Mouse (Mus musculus) induced T-regulatory cell, adult 2 months (primary cell): Measurements from ENCODE around the gene Zfp637.
"Not testable (repeated sequence)": the region's sequence is repeated elsewhere in the genome, so short reads cannot be mapped to it uniquely, and the experiment has no call there.

Experiments
- DNase-seq: peaks from one replicate; pipeline ENCODE4 v3.0.0-alpha.2; 2012; ENCODE audit warnings: low read depth

Gene Zfp637

DNA sequence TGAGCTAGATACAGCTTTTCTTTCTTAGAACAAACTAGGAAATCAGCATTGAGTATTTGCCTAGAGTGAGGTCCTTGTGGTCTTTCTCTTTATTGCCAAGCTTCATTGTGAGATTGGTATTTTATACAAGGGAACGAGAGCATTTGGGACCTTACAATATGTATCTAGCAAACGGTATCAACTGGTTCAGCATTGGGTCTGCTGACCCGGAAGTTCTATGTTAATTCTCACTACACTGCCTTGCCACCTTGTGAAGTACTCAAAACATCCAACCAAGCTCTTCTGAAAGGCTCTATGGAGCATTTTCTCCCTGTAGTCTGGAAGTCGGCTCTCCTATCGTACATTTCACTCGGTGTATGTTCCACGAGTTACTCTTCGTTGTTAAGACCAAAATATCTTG is 22.8 kb downstream of the Zfp637 start:
- DNase-seq: no peak

DNA sequence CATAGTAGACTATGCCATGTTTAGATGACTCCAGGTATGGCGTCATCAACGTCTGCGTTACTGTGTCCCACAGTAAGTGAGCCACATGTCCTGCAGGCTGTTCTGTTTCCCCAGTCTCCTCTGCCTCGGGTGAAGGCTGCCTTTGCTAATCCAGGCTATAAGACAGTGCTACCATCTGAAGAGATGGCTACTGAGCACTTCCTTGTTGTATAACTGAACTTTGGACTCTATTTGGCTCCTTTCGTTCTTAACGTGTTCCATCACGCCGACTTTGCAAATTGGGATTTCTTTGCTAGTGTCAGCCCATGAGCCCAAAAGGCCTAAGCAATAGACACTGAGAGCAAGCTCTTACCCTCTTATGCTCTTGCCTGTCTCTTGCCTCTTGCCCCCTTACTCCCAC is 27.2 kb downstream of the Zfp637 start:
- DNase-seq: no peak

DNA sequence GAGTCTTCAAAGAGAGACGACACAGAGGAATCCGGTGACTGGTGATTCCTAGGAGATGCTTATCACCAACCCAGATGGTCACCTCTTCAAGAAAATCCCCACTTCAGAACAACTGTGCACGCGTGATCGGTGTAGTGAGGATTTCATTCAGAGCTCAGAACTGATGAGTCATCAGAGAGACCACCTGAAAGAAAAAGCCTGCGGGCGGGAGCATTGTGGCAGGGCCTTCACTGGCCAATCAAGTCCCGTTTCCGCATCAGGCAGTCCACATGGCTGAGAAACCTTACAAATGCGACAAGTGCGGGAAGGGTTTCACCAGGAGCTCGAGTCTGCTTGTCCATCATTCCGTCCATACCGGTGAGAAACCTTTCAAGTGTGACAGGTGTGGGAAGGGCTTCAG is 30.1 kb downstream of the Zfp637 start:
- DNase-seq: no peak

DNA sequence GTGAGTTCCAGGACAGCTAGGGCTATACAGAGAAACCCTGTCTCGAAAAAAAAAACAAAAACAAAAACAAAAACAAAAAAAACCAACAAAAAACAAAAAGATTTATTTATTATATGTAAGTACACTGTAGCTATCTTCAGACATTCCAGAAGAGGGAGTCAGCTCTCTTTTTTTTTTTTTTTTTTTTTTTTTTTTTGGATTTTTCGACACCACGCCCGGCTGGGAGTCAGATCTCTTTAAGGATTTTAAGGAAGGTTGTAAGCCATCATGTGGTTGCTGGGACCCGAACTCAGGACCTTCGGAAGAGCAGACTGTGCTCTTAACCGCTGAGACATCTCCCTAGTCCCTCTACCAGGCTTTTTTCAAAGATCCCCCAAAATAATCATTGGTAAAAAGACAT is 32.5 kb downstream of the Zfp637 start:
- not testable (repeated sequence) for DNase-seq

DNA sequence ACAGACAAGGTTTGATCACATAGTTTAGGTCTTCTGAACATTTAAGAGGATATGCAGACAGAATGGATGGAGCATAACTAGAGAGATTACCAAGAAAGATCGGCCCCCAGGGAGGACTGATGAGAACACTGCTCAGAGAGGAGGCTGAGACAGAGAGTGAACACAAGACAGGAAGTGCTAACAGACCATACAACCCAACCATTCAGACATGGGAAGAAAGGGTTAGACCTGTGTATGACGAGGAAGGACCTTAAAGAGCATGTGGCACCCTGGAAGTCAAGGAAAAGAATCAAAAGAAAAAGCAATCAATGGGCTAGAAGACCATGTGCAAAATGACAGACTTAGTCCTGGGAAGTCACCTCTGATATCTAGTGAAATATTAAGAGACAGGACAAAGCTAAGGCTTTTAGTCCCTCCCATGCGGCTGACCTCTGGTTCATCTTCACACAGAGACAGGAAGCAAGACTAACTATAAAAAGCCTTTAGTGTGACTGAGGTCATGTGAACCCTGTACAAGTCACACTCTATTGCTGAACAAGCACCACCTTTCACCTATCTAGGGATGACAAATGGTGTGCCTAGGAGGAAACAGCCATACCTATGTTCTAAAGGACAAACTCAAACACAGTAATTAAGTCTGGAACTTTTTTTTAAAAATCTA is 33.8 kb downstream of the Zfp637 start:
- DNase-seq: peak; percentile 50

DNA sequence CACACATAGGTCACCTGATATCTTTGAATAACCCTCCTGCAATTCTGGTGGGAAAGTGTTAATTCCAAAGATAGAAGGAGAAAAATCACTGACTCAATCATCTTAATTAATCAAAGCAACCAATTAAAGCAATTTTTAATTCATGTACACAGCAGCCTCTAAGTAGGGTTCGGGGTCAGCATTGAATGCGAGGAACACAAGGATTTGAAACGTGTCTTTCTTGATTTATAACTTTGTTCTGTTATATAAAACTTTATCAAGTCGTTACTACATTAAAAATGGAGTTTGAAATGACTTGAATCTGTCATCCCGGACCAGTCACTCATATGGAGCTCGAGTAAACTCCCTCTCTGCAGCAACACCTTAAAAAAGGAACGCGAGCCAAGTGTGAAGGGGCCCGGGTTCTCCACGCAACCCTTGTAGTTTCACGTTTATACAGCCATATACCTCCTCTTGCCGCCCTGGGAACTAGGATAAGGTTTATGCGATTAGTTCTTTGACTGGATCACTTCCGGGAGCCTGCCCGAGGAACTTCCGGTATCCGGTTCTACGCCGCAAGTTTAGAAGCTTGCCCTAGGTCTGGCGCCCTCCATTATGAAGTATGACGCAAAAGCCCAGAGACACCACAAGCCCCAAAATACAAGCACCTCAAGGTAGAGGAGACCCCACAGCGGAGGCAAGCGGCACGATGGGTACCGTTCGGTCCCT is 37.9 kb downstream of the Zfp637 start:
- DNase-seq: peak; percentile 97

DNA sequence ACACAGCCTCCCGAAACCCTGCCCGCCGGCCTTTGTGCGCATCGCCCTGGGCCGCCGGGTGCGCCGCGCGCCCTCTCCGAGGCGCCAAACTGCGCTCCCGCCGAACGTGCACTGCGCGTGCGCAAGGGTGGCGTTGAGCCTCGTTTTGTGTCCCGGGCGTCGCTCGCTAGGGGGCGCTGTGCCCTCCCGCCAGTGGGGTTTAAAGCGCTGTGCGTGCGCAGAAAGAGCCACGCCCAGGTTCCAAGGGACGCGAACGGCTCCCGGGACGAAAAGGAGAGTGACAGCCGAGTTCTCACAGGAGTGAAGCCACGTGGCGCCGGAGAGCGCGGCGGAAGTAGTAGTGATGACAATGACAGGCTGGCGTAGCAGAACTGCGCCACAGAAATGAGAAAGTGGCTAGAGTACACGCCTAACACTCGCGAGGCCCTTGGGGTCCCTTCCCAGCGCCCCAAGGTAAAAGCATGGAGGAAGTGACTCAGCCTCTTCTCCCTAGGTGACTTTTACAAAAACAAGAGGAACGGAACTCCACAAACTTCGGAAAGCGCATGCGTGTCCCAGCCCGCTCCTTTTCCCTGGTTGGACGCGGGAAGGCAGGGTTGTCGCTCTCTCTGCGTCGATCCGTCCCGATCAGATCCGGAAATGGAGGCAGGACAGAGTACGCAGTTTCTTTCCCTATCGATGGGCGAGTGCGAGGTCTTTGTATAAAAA is 38.6 kb downstream of the Zfp637 start:
- peak; percentile 100 for DNase-seq

DNA sequence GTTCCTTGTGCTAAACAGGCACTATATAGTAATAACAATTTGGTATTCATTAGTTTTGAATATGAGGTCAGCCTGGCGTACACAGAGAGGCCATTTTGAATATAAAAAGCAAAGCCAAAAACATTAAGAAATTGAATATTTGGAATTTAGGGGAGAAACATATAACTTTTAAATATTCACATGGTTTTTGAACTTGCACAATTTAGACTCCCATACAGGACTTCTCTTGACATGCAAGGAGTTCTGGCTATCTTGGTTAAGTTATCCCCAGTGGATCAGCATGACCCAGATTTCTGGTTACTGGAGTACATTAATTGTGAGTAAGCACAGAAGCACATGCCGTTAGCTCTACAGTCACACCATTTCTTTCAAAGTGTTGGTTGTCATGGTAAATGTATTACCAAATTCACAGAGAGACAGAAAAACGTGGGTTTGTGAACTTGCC is 39.4 kb downstream of the Zfp637 start:
- DNase-seq: peak; percentile 64

DNA sequence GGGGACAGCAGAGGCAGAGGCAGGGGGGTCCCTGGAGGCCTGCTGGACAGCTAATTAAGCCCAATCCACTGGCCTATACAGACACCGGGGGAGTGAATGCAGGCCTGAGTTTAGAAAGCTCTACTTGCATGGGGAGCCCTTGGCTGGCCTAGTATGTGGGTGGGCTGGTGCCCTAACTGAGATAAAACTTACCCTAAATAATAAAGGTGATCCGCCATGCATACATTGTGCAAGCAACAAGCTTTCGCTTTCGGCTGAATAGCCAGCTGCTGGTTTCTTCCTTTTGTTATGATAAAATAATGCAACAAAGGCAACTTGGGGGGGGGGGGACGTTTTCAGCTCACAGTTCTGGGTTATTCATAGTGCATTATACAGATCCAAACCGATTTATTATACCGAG is 40.2 kb downstream of the Zfp637 start:
- peak; percentile 75 for DNase-seq

DNA sequence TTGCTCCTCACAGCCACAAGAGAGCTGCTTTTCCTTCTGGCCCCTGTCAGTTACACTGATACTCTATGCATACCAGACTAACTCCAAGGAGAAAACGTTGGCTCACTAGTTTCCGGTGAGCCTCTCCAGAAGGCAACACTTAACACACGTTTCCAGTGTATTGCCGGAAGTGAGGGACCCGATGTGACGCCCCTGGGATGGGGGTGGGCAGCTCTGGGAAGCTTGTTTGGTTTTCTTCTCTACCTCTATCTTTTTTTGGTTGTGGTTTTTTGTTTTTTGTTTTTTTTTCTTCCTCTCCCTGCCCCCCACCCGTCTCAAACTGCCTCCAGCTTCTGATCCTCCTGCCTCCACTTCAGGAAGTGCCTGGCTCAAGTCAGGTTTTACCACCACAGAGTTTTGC is 41.0 kb downstream of the Zfp637 start:
- DNase-seq: peak; percentile 85

DNA sequence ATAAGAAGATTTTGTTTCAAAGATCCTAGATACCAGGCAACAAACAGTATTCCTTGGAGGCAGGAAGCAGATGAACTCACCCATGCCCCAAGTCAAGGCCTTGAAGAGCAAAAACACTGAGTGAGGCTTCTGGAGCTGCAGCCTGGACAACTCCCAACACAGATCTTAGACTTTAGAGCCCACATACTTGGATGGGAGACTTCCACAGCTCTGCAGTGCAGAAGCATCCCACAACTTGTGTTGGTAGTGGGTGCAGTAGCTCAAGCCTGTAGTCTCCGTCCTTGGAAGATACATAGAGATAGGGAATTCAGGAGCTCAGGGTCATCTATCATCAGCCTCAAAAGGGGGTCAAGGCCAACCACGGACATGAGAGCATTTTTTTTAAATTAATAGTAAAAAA is 45.0 kb downstream of the Zfp637 start:
- DNase-seq: no peak

DNA sequence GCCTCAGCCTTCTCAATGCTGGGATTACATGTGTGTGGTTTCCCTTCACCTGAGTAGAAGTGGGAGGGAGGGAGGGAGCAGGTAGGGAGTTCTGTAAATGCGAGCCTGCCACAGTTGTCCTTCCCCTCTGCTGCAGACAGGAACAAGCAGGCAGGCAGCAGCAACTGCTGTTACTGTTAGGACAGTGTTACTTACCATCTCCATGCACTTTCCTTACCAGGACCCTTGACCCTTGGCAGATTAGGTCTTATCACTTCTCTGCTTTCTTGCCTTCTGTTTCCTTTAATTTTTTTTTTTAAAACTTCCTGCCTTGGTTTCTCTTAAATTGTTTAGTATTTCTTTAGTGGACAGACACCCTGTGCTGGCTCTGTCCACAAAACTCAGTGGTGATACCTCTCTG is 47.1 kb downstream of the Zfp637 start:
- DNase-seq: no peak

DNA sequence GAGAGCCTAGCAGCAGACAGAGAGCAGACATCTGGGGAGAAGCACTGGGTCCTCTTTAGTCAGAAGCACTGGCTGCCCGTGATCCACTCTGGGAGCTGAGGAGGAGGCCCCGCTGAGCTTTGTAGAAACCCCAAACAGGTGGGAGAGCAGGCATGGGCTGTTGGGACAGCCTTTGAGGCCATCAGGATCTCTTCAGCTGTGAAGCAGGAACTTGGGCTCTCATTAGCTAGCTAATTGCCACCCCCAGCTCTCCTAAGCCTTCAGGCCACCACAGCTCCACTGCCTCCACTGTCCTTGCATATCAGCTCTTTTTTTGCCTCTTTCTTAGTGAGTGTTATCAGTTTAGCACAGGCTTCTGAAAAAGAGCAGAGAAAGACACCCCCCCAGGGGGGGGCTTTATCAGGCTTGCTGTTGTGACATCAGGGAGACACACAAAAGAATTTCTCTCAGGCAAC is 47.7 kb downstream of the Zfp637 start:
- DNase-seq: no peak

DNA sequence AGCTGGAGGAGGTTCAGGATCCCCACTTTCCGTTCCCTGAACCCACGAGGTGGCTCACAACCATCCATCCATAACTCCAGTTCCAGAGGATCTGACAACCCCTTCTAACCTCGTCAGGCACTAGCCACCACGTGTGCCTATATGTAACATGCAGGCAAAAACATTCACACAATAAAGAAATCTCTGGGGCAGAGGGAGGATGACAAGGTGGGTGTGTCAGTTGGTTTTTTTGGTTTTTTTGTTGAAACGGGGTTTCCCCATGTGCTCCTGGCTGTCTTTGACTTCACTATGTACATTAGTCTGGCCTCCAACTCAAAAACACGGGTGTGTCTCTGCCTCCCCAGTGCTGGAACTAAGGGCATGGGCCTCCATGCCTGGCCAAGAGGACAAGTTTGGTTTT is 49.3 kb downstream of the Zfp637 start:
- DNase-seq: peak; percentile 93

DNA sequence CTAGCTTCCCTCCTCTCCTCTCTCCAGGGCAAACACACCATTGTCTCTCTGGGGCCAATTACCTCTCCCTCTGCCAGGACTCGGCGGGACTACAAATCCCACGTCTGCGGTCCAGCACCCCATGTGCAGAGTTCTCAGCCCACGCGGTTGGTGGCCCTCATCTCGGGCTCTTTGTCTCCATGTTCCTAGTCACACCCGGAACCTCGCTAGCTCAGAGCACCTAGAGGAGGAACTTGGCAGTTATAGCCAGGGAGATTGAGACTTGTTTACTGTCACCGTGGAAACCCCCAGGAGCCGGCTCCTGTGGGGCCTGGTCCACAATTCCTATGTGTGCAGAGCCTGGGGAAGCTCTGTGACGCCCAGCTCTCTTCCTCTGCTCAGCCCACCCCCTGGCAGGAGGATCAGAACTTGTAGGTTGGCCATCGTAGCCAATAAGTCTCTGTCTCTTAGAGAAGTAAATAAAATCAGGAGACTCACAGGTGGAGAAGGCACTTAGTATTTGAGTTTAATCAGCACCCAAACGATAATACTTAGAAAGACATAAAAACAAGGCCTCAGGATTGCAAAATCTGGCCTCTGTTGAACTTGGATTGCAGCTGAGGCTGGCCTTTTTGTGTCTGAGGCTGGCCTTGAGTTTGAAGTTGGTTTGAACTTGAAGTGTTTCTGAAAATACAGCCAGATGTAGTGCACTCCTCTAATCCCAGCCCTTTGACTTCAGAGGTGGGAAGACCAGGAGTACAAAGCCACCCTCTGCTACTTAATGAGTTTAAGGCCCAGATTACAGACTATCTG is 50.6 kb downstream of the Zfp637 start:
- peak; percentile 86 for DNase-seq

DNA sequence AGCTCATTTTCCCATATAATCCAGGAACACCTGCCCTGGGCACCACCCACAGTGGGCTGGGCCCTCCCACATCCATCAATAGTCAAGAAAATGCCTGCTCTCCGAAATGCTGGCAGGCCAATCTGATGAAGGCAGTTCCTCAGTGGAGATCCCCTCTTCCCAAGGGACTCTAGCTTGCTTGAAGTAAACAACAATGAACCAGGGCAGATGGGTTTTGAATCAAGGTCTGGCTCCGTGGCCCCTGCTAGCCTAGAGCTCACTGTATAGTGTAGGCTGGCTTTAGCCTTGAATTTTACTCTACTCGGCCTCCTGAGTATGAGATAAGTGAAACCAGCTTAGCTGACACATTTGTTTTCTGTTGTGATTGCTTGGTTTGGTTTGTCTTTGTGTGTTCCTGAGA is 51.4 kb downstream of the Zfp637 start:
- DNase-seq: peak; percentile 59

DNA sequence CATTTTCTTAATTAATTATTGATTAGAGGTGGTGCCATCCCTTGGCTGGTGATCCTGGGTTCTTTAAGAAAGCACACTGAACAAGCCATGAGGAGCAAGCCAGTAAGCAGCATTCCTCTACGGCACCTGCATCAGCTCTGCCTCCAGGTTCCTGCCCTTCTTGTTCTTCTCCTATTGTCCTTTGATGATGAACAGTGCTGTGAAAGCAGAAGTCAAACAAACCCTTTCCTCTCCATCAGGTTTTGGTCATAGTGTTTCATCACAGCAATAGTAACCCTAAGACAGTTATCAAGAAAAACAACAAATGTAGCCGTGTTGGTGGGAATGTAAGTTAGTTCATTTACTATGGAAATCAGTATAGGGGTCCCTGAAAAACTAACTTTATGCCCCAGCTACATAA is 52.5 kb downstream of the Zfp637 start:
- DNase-seq: no peak
